8 mouse cellular contexts compared by ENCODE assay signal in genomic region chr9:123366708-123367385, GRCm38 (mm10). TPM values are rescaled to one million over a fixed set of nuclear protein-coding genes. Genes with fewer than 3 reads are reported as not detected.
DNase-seq lines count a peak whose midpoint lies in the region; ATAC-seq lines count a peak whose summit lies in the region.

Lars2 (plus strand) TSS chr9:123366927.

- DNase-seq in adrenal gland, adult 18-20 months (ENCODE audit: low spot score in 2 of 2) = peak; percentile 90 to 91
- DNase-seq in embryo, embryonic 11 days = peak; percentile 96
- peak; percentile 91 for DNase-seq in gastrocnemius, postnatal 25 days
- peak; percentile 97 for DNase-seq in intestine, embryonic 14.5 days (ENCODE audit: low spot score)
- DNase-seq in left cerebral cortex, postnatal 14 days (ENCODE audit: low spot score in 2 of 2) = peak; percentile 92 to 95
- DNase-seq in mesoderm, embryonic 11.5 days (ENCODE audit: low read depth, low spot score) = peak; percentile 93
- peak; percentile 88 to 91 for DNase-seq in right cerebral cortex, postnatal 36 days (ENCODE audit: low spot score in 2 of 2)
- peak; percentile 96 for DNase-seq in yolk sac, embryonic 10.5 days (ENCODE audit: low spot score)

- 1% methylated on average over 35 of the region's 35 CpGs for WGBS in intestine, embryonic 14.5 days

- peaks cover 12% of the 10 kb centered on the region for H3K4me1 ChIP-seq in intestine, embryonic 14.5 days (replicated peaks; ENCODE audit: control insufficient read depth, insufficient read depth, low read length)

- peak; percentile 99 for ATAC-seq in intestine, embryonic 14.5 days (replicated peaks; ENCODE audit: low FRiP score, low TSS enrichment, low read depth)

- peak within 1 kb of the TSS; percentile 67 for H3K4me3 ChIP-seq in intestine, embryonic 14.5 days (ENCODE audit: low read depth, low read length)

- peak within 1 kb of the TSS; percentile 94 for H3K4me2 ChIP-seq in intestine, embryonic 14.5 days (ENCODE audit: low read length)

- peak within 1 kb of the TSS; percentile 68 for H3K9ac ChIP-seq in intestine, embryonic 14.5 days (ENCODE audit: low read length)

- H3K27ac ChIP-seq in intestine, embryonic 14.5 days (ENCODE audit: low read depth) = peak within 1 kb of the TSS; percentile 82

- no peaks in the 10 kb centered on the region for H3K27me3 ChIP-seq in intestine, embryonic 14.5 days (replicated peaks; ENCODE audit: control insufficient read depth, insufficient read depth, low read length)

- H3K9me3 ChIP-seq in intestine, embryonic 14.5 days (ENCODE audit: control insufficient read depth, low read length) = no peaks in the 10 kb centered on the region

- intact Hi-C loops in left cerebral cortex, postnatal 14 days (cut with DNase I) = no loop called here

- H3K36me3 ChIP-seq in intestine, embryonic 14.5 days (ENCODE audit: control insufficient read depth, insufficient read depth, low read length) = peaks cover 2% of the 10 kb centered on the region; the same call in 1 of the 2 replicates

RNA-seq across cellular contexts. Expression of gene Lars2, which starts in this region (rescaled TPM):
- 10 to 100 TPM; 55.5 to 62.2 TPM for total RNA-seq in adrenal gland, adult 18-20 months (2021)
- total RNA-seq in gastrocnemius, postnatal 25 days (2021) = 10 to 100 TPM; 42.2 to 49.0 TPM
- polyA plus RNA-seq in intestine, embryonic 14.5 days (2014; fragmentation: Nextera tagmentation; extraction: Ambion mirVana) = 1,414 and 1,457 TPM in 2 replicates
- total RNA-seq in left cerebral cortex, postnatal 14 days (2021) = 10 to 100 TPM; 29.7 to 35.2 TPM

Comparison
In these comparisons a context has a peak if more than half of its experiments do, and no peak if none do; other contexts are left out.
1. Peak in every context shown above with its lines: DNase-seq, ATAC-seq, H3K4me3 ChIP-seq and H3K27ac ChIP-seq.